Comparison of ENCODE assay signal across 11 mouse cellular contexts in genomic region chr1:92104718-92105117, GRCm38 (mm10).
"Had no signal": no experiment of that assay in that cellular context is flagged by ENCODE, and none has a peak within 500 bp of the region (broad histone marks: within the 10 kb centered on the region; RNA-seq: fewer than 3 reads in every experiment).

No protein-coding gene starts in this region.

- DNase-seq: kidney, adult 18-20 months; kidney, postnatal 10 days; lung, adult 2 months; lung, postnatal 4 days; right cerebral cortex, postnatal 25 days; thymus, postnatal 14 days had no signal

- H3K4me3 ChIP-seq: limb, embryonic 10.5 days; liver, embryonic 15.5 days; midbrain, embryonic 13.5 days; neural tube, embryonic 13.5 days had no signal

- H3K36me3 ChIP-seq: limb, embryonic 10.5 days; liver, embryonic 15.5 days; midbrain, embryonic 13.5 days; neural tube, embryonic 13.5 days had no signal

- H3K27me3 ChIP-seq: liver, embryonic 15.5 days; midbrain, embryonic 13.5 days; neural tube, embryonic 13.5 days had no signal

- H3K27ac ChIP-seq: limb, embryonic 10.5 days; liver, embryonic 15.5 days; midbrain, embryonic 13.5 days; neural tube, embryonic 13.5 days; stomach, postnatal 0 days had no signal

- H3K9me3 ChIP-seq: limb, embryonic 10.5 days; liver, embryonic 15.5 days; midbrain, embryonic 13.5 days; neural tube, embryonic 13.5 days had no signal
